Mouse (Mus musculus): ENCODE measurements at regions not wholly inside any gene's neighbourhood (a gene's known extent, or its start where the extent isn't known, plus 50 kb on each side); places are given as distances from the start of the nearest gene placed in this dataset.
A peak's percentile ranks its signal among the peaks of the same experiment; 100 is the strongest.

- no peak for DNase-seq (ENCODE audit: low spot score in 2 of 2)
These were observed 95.0 kb upstream of the Pkn2 start for GRCm38 (mm10) chr3:142976519-142977394.

DNA sequence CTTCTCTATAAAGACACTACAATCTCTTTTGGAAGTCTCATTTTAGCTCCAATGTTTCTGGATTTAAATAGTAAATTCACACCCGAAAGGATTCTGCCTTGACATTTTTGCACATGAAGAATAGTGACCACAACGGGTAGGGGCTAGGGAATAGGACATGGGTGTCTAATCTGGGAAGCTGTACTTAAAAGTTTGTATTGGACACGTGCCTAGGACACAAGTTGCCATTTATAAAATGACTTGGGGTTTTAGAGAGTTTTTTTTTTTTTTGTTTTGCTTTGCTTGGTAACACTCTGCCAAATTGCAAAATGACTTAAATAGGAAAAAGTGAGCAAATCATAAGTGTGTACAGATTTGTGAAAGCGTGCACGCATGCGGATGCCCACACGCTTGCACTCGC is 93.8 kb upstream of the Pkn2 start:
- no peak for DNase-seq (ENCODE audit: low spot score in 2 of 2)

DNA sequence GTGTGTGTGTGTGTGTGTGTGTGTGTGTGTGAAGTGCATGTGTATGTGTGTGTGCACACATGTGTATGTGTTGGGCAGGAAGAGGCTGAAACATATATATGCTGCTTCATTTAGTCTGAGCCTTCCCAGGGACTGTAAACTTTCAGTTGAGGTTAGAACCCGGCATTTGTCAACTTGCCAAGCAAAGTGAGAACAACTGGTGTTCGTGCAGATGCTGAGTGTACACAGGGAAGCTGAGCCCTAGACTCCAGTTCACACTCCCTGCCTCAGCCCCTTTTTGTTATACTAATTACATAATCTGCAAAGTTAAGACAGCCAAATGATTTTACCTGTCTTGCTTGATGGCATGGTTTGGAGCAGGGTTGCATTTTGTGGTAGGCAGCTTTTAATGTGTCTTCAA is 87.7 kb upstream of the Pkn2 start:
- no peak for DNase-seq (ENCODE audit: low spot score in 2 of 2)

DNA sequence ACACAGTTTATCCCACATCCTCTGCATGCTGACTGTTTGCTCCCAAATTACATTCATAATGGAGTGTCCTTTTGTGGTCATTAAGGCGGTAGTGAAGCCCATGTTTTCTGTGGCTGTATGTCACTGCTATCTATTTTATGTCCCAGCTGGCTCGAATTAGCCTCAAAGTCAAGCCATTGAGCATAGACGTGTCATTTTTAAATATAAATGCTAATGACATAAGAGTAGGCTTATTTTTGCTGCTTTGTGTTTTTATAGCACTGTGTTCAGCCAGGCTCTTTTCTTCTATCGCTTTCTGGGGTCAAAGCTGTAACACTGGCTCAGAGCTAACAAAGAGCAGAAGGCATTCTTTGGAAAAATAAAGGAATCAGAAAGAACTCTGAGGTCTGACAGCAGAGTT is 83.8 kb upstream of the Pkn2 start:
- no peak for DNase-seq (ENCODE audit: low spot score in 2 of 2)

- no peak for DNase-seq (ENCODE audit: low spot score in 2 of 2)
These were observed 82.1 kb upstream of the Pkn2 start for GRCm38 (mm10) chr3:142963818-142964372.

DNA sequence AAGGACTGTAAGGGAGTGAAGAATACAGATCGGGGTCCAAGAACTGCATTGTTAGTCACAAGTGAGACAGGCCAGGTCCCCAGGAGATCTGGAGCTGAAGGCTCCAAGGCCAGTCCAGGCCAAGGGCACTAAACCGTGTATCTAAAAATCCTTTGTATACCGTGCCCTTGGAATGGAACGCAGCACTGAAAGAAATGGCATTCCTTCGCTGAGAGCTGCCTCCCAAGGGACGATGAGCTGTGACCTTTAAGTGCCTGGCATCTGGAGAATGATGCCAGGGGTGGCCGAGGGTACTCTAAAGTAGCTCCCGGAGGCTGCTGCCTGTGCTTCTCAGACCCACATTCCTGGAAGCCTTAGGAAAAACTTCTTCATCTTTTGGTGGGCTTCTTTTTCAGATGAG is 76.0 kb upstream of the Pkn2 start:
- no peak for DNase-seq (ENCODE audit: low spot score in 2 of 2)

GRCm38 (mm10) chr3:142948771-142949170 is 67.0 kb upstream of the Pkn2 start:
- DNase-seq (ENCODE audit: low spot score in 2 of 2): peak in 1 of 2 experiments; percentile 50

- no peak for DNase-seq (ENCODE audit: low spot score in 2 of 2)
These were observed 59.7 kb upstream of the Pkn2 start for GRCm38 (mm10) chr3:142941319-142942024.

DNA sequence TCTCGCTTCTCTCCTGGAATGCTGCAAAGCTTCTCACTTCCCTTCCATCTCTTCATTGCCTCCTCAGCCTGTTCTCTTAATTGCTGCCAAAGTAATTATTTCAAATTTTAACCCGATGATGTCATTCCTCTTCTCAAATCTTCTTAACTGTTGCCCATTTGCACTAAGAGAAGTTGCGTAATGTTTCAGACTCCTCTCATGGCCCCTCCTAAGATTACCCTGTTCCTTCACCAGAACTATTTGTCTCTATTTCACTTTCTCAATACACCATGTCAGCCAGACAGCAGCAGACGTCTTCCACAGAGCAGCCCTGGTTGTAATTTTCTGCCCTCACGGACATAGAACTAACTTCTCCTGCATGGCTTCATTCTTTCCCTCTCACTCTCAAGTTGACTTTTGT is 59.1 kb upstream of the Pkn2 start:
- DNase-seq (ENCODE audit: low spot score in 2 of 2): no peak

DNA sequence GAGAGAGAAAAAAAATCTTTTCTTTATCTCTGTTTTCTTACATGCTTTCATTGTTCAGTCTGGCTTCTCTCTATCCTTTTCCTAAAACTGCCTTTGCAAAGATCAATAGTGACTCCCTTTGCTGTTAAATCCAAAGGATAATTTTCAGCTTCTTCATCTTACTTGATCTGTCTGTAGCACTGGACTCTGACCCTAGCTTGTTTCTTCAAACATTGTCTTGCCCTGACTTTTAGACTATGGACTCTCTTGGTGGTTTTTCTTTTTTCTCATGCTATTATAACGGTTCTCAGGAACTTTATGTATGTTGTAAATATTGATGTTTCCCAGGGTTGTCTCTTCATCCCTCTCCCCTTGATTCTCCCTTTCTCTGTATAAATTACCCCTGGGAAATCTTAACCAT is 58.0 kb upstream of the Pkn2 start:
- DNase-seq (ENCODE audit: low spot score in 2 of 2): no peak

GRCm38 (mm10) chr3:142935949-142936348 is 54.1 kb upstream of the Pkn2 start:
- DNase-seq (ENCODE audit: low spot score in 2 of 2): no peak

DNA sequence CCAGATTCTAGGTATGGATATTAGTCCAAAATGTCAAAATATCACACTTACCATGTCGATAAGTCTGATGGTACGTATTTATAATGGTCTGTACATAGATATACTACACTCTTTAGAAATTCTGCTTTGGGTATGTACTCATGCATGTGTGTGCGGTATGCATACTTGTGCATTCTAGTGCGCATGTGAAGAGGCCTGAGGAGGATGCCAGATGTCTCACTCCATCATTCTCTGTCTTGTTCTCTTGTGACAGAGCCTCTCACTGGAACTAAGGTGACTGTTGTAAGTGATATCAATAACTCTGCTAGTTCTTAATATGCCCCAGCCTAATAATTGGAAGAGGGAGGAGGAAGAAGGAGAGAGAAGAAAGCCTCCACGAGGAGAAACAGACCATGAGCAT is 52.5 kb upstream of the Pkn2 start:
- no peak for DNase-seq (ENCODE audit: low spot score in 2 of 2)

GRCm38 (mm10) chr3:142933684-142934259 is 52.0 kb upstream of the Pkn2 start:
- DNase-seq (ENCODE audit: low spot score in 2 of 2): no peak
